Mouse (Mus musculus) ES-Bruce4 (cell line): ENCODE measurements around the gene Lrrc4b. TPM values are rescaled to one million over a fixed set of nuclear protein-coding genes. Genes with fewer than 3 reads are reported as not detected.

Experiments used
- H3K27ac ChIP-seq: 2 replicates; pipeline ENCODE4 v1.5.1; 2012; ENCODE audit warnings: low read length, inconsistent platforms; ENCODE audit not compliant: insufficient read depth
- H3K27me3 ChIP-seq: 2 replicates; pipeline ENCODE4 v1.6.1; 2012; ENCODE audit warnings: mild to moderate bottlenecking, low read length, inconsistent platforms; ENCODE audit not compliant: control insufficient read depth, poor library complexity, insufficient read depth, severe bottlenecking
- H3K36me3 ChIP-seq: 2 replicates; pipeline ENCODE4 v1.6.1; 2012; ENCODE audit warnings: inconsistent platforms, mild to moderate bottlenecking, low read length, moderate library complexity; ENCODE audit not compliant: control insufficient read depth, poor library complexity, insufficient read depth, severe bottlenecking
- H3K4me1 ChIP-seq: one replicate; pipeline ENCODE4 v1.8.1; 2011; ENCODE audit warnings: low read length; ENCODE audit not compliant: control insufficient read depth, insufficient read depth
- H3K4me3 ChIP-seq: 2 replicates; pipeline ENCODE4 v1.5.1; 2011; ENCODE audit warnings: low read depth, mild to moderate bottlenecking, low read length
- H3K9ac ChIP-seq: 2 replicates; pipeline ENCODE4 v1.6.1; 2012; ENCODE audit warnings: low read depth, mild to moderate bottlenecking, inconsistent platforms; ENCODE audit not compliant: poor library complexity, severe bottlenecking
- H3K9me3 ChIP-seq: replicated peaks from 2 replicates; pipeline ENCODE4 v1.6.1; 2012; ENCODE audit warnings: mild to moderate bottlenecking, low read length, inconsistent platforms; ENCODE audit not compliant: control insufficient read depth, poor library complexity, insufficient read depth, severe bottlenecking
- CTCF ChIP-seq: IDR thresholded peaks from one replicate; pipeline ENCODE4 v1.8.1; 2011; ENCODE audit warnings: low read depth, low read length
- EP300 ChIP-seq: IDR thresholded peaks from 2 replicates; pipeline ENCODE4 v1.6.1; 2011; ENCODE audit warnings: low read depth, low read length; ENCODE audit not compliant: insufficient read depth
- POLR2A ChIP-seq: IDR thresholded peaks from one replicate; pipeline ENCODE4 v1.8.1; 2011; ENCODE audit warnings: low read length; ENCODE audit not compliant: insufficient read depth
- polyA plus RNA-seq: library from polyadenylated mRNA; stranded (reverse); fragments of >200 nt; gene quantifications from 2 replicates; pipeline ENCODE4 v1.2.4, GENCODE M21; 2011; ENCODE audit warnings: low read depth; ENCODE audit not compliant: missing spikeins, insufficient read depth, insufficient read length

The Lrrc4b gene
- polyA plus RNA-seq, 1 experiment, result not detected

DNA sequence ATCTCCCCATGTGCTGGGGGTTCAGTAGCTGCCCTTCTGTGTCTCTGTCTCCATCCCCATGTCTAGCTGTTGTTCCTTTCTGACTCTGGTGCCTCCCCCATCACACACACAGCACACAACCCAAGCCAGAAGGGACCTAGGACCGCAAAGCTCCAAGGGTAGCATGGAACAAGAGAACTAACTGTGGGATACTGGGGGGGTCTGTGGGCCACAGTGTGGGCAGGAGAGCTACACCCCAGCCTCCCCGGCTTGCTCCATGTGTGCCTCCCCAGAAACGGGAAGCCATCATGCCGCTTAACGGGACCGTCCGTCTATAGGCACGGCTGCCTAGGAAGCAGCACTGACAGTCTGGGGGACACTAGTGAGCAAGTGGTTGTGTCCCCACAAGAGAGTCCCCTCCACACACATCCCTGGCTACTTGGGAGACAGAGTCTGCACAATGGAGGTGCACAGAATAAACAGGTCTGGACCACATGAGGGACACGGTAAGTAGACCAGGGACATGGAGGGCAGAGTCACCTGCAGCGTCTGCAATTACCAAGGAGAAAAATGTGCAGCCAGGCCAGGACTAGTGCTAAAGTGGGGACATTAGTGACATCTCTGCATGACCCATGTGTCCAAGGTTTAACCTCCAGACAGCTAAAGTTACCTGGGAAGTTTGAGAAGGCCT, 34.9 kb downstream of the Lrrc4b start:
- H3K4me1 ChIP-seq, result peaks cover 2% of the 10 kb centered on the region
- H3K4me3 ChIP-seq, result no peak overlapping the region
- no peaks in the 10 kb centered on the region for H3K27me3 ChIP-seq
- TF ChIP-seq POLR2A (no peak), CTCF (no peak), EP300 (no peak)
- H3K9me3 ChIP-seq, result no peaks in the 10 kb centered on the region
- no peak overlapping the region for H3K9ac ChIP-seq
- H3K36me3 ChIP-seq, result no peaks in the 10 kb centered on the region
- H3K27ac ChIP-seq, result no peak overlapping the region

DNA sequence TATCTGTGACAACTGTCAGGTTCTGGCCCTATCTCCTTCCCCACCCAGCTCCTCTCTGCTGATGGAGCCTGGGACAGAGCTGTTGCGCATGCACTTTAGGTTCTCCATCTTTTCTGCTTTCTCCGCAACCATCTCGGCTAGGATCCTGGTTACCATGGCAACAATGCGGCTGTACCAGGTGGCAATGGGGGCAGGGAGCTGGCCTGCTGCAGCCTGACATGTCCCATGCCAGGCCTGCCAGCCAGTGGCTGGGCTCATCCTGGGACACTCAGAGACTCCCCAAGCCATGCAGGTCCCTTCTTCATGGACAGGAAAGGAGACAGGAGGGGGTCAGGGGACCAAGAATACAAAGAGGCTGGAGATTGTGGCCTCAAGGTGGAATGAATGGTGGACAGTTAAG, 35.7 kb downstream of the Lrrc4b start:
- no peak overlapping the region for H3K4me3 ChIP-seq
- no peaks in the 10 kb centered on the region for H3K36me3 ChIP-seq
- H3K9me3 ChIP-seq, result no peaks in the 10 kb centered on the region
- no peak overlapping the region for H3K9ac ChIP-seq
- no peak overlapping the region for H3K27ac ChIP-seq
- peaks cover 2% of the 10 kb centered on the region for H3K4me1 ChIP-seq
- no peaks in the 10 kb centered on the region for H3K27me3 ChIP-seq
- TF ChIP-seq CTCF, result no peak
- TF ChIP-seq POLR2A, result no peak
- TF ChIP-seq EP300, result no peak

GRCm38 (mm10) chr7:44465111-44465510, 36.3 kb downstream of the Lrrc4b start, which contains the start of gene Aspdh:
Aspdh (plus strand) TSS chr7:44465391.
- Histone ChIP-seq H3K4me3 (no peak within 1 kb of the TSS), H3K9me3 (no peaks in the 10 kb centered on the region), H3K27me3 (no peaks in the 10 kb centered on the region), H3K4me1 (peaks cover 2% of the 10 kb centered on the region), H3K9ac (no peak within 1 kb of the TSS), H3K36me3 (no peaks in the 10 kb centered on the region), H3K27ac (no peak within 1 kb of the TSS)
- TF ChIP-seq EP300, result no peak
- TF ChIP-seq CTCF, result no peak
- TF ChIP-seq POLR2A, result no peak

- no peak overlapping the region for H3K4me3 ChIP-seq
- peaks cover 2% of the 10 kb centered on the region for H3K4me1 ChIP-seq
- no peaks in the 10 kb centered on the region for H3K36me3 ChIP-seq
- TF ChIP-seq EP300 (no peak), POLR2A (no peak), CTCF (no peak)
- H3K9ac ChIP-seq, result no peak overlapping the region
- no peak overlapping the region for H3K27ac ChIP-seq
- H3K9me3 ChIP-seq, result no peaks in the 10 kb centered on the region
- no peaks in the 10 kb centered on the region for H3K27me3 ChIP-seq
These were observed 37.4 kb downstream of the Lrrc4b start for GRCm38 (mm10) chr7:44466006-44466887.

GRCm38 (mm10) chr7:44466888-44467311, 38.1 kb downstream of the Lrrc4b start:
- Histone ChIP-seq H3K36me3 (no peaks in the 10 kb centered on the region), H3K9me3 (no peaks in the 10 kb centered on the region), H3K9ac (no peak overlapping the region), H3K4me3 (peak overlapping the region; percentile 75; the same call in 1 of the 2 replicates), H3K27me3 (no peaks in the 10 kb centered on the region), H3K4me1 (no peaks in the 10 kb centered on the region), H3K27ac (no peak overlapping the region)
- TF ChIP-seq EP300 (no peak), POLR2A (no peak), CTCF (no peak)
